Mouse (Mus musculus): ENCODE data around the gene Dhx9.
"Not testable (repeated sequence)": the region's sequence is repeated elsewhere in the genome, so short reads cannot be mapped to it uniquely, and the experiment has no call there.

GRCm38 (mm10) chr1:153416271-153416832 lies 71.1 kb downstream of the Dhx9 start:
- TF ChIP-seq POLR2A (IDR thresholded peaks at IDR 0.05; ENCODE audit: extremely low read depth, insufficient read depth, low read length); CTCF (IDR thresholded peaks at IDR 0.05; ENCODE audit: low read depth, low read length): not testable (repeated sequence)

All from liver, adult 2 months (tissue).